Mouse (Mus musculus) spleen, adult 2 months (tissue): ENCODE data around the gene Nlrp6.

Experiments used
- CTCF ChIP-seq: fragments of 200-500 bp; IDR thresholded peaks from 2 replicates; pipeline ENCODE4 v1.5.1; 2011; ENCODE audit warnings: mild to moderate bottlenecking, inconsistent platforms; ENCODE audit not compliant: insufficient read depth, insufficient read length, insufficient replicate concordance; ENCODE audit errors: extremely low read depth
- POLR2A ChIP-seq: fragments of 200-500 bp; IDR thresholded peaks from 2 replicates; pipeline ENCODE4 v1.6.1; 2011; ENCODE audit warnings: low read depth, low read length, inconsistent platforms

DNA sequence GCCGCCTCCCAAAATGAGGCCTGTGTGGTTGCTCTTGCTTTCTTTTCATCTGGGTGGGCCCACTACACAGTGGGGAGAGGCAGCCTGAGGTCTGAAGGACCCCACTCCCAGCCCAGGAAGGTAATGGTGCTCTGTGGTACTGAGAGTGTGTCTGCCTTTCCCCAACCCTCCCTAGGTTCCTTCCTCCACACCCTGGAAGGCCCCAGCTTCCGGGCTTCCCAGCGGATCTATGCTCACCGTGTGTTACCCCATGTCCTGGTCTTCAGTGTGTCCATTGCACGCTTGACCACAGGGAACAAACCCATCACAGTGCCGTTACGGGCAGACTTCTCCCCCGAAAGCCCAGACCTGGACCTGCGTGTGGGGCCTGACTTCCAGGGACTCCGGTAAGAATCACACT is 22.1 kb downstream of the Nlrp6 start:
- no peak for TF ChIP-seq CTCF
- no peak for TF ChIP-seq POLR2A
